Mouse (Mus musculus): Measurements from ENCODE around the gene Ssu2. TPM values are rescaled to one million over a fixed set of nuclear protein-coding genes. Genes with fewer than 3 reads are reported as not detected.

The Ssu2 gene
- polyA plus RNA-seq, 1 experiment from 2014 or later = not detected

DNA sequence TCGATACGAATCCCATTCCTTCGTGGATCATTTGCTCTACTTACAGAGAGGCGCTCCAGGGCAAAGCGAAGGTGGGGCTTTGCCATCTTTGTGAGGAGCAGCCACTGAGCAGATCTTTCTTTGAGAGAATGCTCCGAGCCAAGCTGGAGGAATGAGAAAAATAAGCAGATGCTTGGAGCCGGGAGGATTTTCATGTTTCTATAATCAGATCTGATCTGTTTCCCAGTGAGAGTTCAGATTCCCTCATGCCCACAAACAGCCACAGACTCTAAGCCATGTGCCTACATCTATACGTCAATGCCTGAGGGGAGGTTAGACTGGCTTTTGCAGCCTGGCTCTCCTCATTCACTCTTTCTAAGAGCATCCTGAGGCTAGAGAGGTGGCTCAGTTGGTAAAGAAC is 27.1 kb downstream of the Ssu2 start:
- no peaks in the 10 kb centered on the region for H3K4me1 ChIP-seq (replicated peaks; ENCODE audit: control insufficient read depth, insufficient read depth, low read length)
- 68% methylated on average over 8 of the region's 8 CpGs for WGBS
- no peak overlapping the region for H3K9ac ChIP-seq
- H3K4me2 ChIP-seq (replicated peaks) = no peak overlapping the region
- H3K27ac ChIP-seq = no peak overlapping the region
- no peaks in the 10 kb centered on the region for H3K27me3 ChIP-seq (ENCODE audit: control insufficient read depth, insufficient read depth, low read length)
- no peaks in the 10 kb centered on the region for H3K9me3 ChIP-seq (ENCODE audit: control insufficient read depth, low read length)
- no peak for DNase-seq (ENCODE audit: low spot score)
- no peak overlapping the region for H3K4me3 ChIP-seq (replicated peaks; ENCODE audit: low read length)
- ATAC-seq (ENCODE audit: low FRiP score) = no peak
- no peaks in the 10 kb centered on the region for H3K36me3 ChIP-seq (replicated peaks; ENCODE audit: control insufficient read depth, insufficient read depth)

DNA sequence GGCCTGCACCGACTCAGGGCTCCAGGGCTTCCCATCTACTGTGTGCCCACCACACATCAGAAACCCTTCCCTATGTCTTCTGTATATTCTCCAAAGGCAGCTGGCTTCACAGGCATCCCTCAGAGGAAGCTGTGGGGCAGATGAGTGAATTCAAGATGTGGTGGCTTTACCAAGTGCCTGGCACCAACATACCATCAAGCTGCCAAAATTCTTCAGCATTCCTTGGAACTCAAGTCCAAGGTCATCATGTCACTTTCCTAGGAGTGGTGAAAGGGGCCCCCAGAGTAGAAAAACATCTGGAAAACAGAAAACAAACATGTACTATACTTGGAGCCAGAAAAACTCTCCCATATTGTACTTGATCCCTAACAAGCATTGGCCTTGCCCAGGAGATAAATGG is 28.5 kb downstream of the Ssu2 start:
- Histone ChIP-seq H3K4me1 (replicated peaks; ENCODE audit: control insufficient read depth, insufficient read depth, low read length) (no peaks in the 10 kb centered on the region), H3K27ac (no peak overlapping the region), H3K36me3 (replicated peaks; ENCODE audit: control insufficient read depth, insufficient read depth) (no peaks in the 10 kb centered on the region), H3K4me3 (replicated peaks; ENCODE audit: low read length) (no peak overlapping the region), H3K27me3 (ENCODE audit: control insufficient read depth, insufficient read depth, low read length) (no peaks in the 10 kb centered on the region), H3K9me3 (ENCODE audit: control insufficient read depth, low read length) (no peaks in the 10 kb centered on the region), H3K4me2 (replicated peaks) (no peak overlapping the region), H3K9ac (no peak overlapping the region)
- 92% methylated on average over 1 of the region's 1 CpGs for WGBS
- ATAC-seq (ENCODE audit: low FRiP score) = no peak
- no peak for DNase-seq (ENCODE audit: low spot score)

DNA sequence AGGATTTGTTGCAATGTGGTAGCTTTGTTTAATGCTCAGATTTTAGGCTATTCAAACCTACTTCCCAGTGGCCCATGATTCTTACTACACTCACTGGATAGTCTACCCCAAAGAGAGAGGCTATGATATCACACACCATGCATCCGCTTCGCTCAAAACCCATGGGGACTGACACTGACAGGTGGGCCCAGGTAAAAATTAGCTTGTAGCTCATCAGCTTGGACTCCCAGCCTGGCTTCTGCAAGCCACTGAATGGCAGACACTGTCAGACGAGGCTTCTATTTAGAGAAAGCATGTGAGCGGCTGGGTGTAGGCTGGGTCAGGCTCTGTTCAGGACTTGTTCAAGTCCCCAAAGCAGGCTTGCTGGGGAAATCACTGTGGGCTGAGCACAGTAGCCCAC is 37.4 kb downstream of the Ssu2 start:
- Histone ChIP-seq H3K4me2 (replicated peaks) (no peak overlapping the region), H3K36me3 (replicated peaks; ENCODE audit: control insufficient read depth, insufficient read depth) (no peaks in the 10 kb centered on the region), H3K27ac (no peak overlapping the region), H3K9ac (no peak overlapping the region), H3K27me3 (ENCODE audit: control insufficient read depth, insufficient read depth, low read length) (no peaks in the 10 kb centered on the region), H3K9me3 (ENCODE audit: control insufficient read depth, low read length) (no peaks in the 10 kb centered on the region), H3K4me3 (replicated peaks; ENCODE audit: low read length) (no peak overlapping the region), H3K4me1 (replicated peaks; ENCODE audit: control insufficient read depth, insufficient read depth, low read length) (no peaks in the 10 kb centered on the region)
- whole genome bisulfite sequencing = 91% methylated on average over 4 of the region's 4 CpGs
- ATAC-seq (ENCODE audit: low FRiP score) (no peak), DNase-seq (ENCODE audit: low spot score) (no peak)

DNA sequence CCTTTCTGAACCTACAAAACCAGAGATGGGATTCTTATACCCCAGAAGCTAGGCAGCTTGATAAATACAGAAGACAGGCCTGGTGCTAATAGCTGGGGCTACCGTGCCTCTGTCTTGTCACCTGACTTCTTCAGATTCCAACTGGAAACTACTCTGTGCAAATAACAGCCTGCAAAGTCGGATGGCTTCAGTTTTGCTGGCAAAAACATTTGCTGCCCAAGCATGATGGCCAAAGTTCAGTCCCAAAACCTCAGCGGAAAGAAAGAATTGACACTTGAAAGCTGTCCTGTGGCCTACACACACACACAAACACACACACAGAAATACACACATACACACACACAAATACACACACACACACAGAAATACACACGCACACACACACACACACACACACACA is 48.8 kb downstream of the Ssu2 start:
- no peaks in the 10 kb centered on the region for H3K27me3 ChIP-seq (ENCODE audit: control insufficient read depth, insufficient read depth, low read length)
- no peak for DNase-seq (ENCODE audit: low spot score)
- H3K27ac ChIP-seq = no peak overlapping the region
- H3K9me3 ChIP-seq (ENCODE audit: control insufficient read depth, low read length) = no peaks in the 10 kb centered on the region
- no peak overlapping the region for H3K9ac ChIP-seq
- H3K4me1 ChIP-seq (replicated peaks; ENCODE audit: control insufficient read depth, insufficient read depth, low read length) = no peaks in the 10 kb centered on the region
- no peak for ATAC-seq (ENCODE audit: low FRiP score)
- no peak overlapping the region for H3K4me3 ChIP-seq (replicated peaks; ENCODE audit: low read length)
- no peak overlapping the region for H3K4me2 ChIP-seq (replicated peaks)
- WGBS = 95% methylated on average over 4 of the region's 4 CpGs
- no peaks in the 10 kb centered on the region for H3K36me3 ChIP-seq (replicated peaks; ENCODE audit: control insufficient read depth, insufficient read depth)

DNA sequence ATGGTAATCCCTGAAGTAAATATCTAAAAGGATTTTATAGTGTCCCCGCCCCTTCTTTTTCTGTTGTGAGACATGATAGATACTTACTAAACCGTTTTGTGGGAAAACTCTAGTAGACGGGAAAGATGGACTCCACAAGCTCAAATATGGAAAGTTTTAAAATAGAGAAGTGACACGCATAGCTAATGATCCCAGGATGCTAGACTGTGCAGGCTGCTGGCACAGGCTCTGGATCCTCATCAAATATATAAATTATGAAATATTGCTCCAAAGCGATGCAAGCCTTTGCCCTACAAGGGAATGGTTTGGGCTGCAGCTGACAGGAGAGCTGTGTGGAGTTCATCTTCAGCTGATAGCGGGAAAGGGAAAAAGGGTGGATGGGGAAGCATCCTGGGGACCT is 50.2 kb downstream of the Ssu2 start:
- no peaks in the 10 kb centered on the region for H3K9me3 ChIP-seq (ENCODE audit: control insufficient read depth, low read length)
- H3K4me2 ChIP-seq (replicated peaks) = no peak overlapping the region
- H3K27me3 ChIP-seq (ENCODE audit: control insufficient read depth, insufficient read depth, low read length) = no peaks in the 10 kb centered on the region
- no peaks in the 10 kb centered on the region for H3K36me3 ChIP-seq (replicated peaks; ENCODE audit: control insufficient read depth, insufficient read depth)
- H3K9ac ChIP-seq = no peak overlapping the region
- ATAC-seq (ENCODE audit: low FRiP score) (no peak), DNase-seq (ENCODE audit: low spot score) (no peak)
- H3K27ac ChIP-seq = no peak overlapping the region
- no peak overlapping the region for H3K4me3 ChIP-seq (replicated peaks; ENCODE audit: low read length)
- WGBS = 85% methylated on average over 6 of the region's 6 CpGs
- no peaks in the 10 kb centered on the region for H3K4me1 ChIP-seq (replicated peaks; ENCODE audit: control insufficient read depth, insufficient read depth, low read length)

DNA sequence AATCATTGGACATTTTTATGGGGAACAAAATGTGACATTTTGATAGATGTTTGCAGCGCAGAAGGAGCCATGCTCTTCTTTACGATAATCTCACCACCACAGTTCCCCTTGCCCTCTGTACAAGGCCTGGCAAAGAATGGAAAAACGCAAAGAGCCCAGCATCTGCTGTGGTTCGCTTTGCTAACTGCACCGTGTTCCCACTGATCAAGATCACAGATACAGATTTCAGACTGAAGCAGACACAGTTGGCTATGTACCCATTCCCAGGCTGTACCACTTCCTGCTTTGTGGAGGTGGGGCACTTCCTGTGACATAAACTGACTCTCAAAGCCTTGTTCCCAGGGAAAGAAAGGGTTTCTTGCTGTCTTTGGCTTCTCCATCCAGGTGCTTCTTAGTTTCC is 53.9 kb downstream of the Ssu2 start:
- no peaks in the 10 kb centered on the region for H3K27me3 ChIP-seq (ENCODE audit: control insufficient read depth, insufficient read depth, low read length)
- no peak overlapping the region for H3K9ac ChIP-seq
- DNase-seq (ENCODE audit: low spot score) = no peak
- H3K4me1 ChIP-seq (replicated peaks; ENCODE audit: control insufficient read depth, insufficient read depth, low read length) = no peaks in the 10 kb centered on the region
- 90% methylated on average over 5 of the region's 5 CpGs for WGBS
- H3K9me3 ChIP-seq (ENCODE audit: control insufficient read depth, low read length) = no peaks in the 10 kb centered on the region
- ATAC-seq (ENCODE audit: low FRiP score) = no peak
- no peak overlapping the region for H3K4me2 ChIP-seq (replicated peaks)
- no peak overlapping the region for H3K4me3 ChIP-seq (replicated peaks; ENCODE audit: low read length)
- H3K27ac ChIP-seq = no peak overlapping the region
- no peaks in the 10 kb centered on the region for H3K36me3 ChIP-seq (replicated peaks; ENCODE audit: control insufficient read depth, insufficient read depth)

DNA sequence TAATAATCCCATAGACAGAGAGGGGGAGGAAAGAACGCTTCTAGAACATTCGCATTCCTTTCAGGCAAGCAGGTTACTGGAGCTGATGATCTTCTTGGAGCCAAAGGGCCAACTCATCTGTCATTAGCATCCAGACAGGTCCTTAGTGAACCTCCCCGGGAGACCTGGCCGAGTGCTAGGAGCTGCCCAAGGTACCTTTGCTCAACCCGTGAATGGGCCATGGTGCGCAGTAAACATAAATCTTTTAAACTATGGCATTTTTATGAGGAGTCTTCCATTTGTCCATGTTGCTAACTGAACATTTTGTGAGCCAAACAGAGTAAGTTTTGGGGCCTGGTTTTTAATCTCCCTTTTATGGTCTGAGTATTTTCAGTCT is 56.6 kb downstream of the Ssu2 start:
- WGBS = 67% methylated on average over 6 of the region's 6 CpGs
- no peak overlapping the region for H3K27ac ChIP-seq

DNA sequence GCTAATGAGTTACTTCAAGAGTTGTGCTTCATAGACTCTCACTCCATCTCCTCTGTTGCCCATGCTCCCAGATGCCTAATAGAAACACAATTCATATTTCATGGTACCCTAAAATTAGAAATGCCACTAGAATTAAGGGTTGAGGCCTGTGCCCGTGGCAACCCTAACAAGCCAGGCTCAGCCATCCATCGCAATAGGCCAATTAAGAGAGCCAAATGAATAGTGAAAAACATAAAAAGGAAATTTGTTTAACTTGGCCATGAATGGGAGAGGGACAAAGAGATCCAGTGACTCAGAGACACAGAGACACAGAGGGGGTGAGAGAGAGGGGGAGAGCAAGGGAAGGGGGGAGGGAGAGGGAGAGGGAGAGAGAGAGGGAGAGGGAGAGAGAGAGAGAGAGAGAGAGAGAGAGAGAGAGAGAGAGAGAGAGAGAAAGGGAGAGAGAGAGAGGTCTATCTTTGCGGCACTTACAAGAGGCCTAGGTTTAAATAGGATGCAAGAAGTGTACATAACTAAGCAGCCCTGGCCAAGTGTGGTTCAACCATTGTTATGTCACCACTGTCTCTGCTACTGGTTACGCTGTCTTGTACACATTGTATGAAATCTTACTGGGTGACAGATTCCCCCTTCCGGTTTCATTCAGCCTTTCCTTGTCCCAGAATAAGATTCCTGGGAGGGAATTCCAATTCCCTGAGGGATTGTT is 57.2 kb downstream of the Ssu2 start:
- no peak for DNase-seq (ENCODE audit: low spot score)
- no peak overlapping the region for H3K27ac ChIP-seq
- H3K27me3 ChIP-seq (ENCODE audit: control insufficient read depth, insufficient read depth, low read length) = no peaks in the 10 kb centered on the region
- no peaks in the 10 kb centered on the region for H3K4me1 ChIP-seq (replicated peaks; ENCODE audit: control insufficient read depth, insufficient read depth, low read length)
- WGBS = 70% methylated on average over 5 of the region's 5 CpGs
- H3K9ac ChIP-seq = no peak overlapping the region
- no peak for ATAC-seq (ENCODE audit: low FRiP score)
- H3K36me3 ChIP-seq (replicated peaks; ENCODE audit: control insufficient read depth, insufficient read depth) = no peaks in the 10 kb centered on the region
- H3K4me3 ChIP-seq (replicated peaks; ENCODE audit: low read length) = no peak overlapping the region
- H3K4me2 ChIP-seq (replicated peaks) = no peak overlapping the region
- no peaks in the 10 kb centered on the region for H3K9me3 ChIP-seq (ENCODE audit: control insufficient read depth, low read length)

More for the DNA sequence above, 56.6 kb downstream of the Ssu2 start:
- H3K4me2 ChIP-seq (replicated peaks) = no peak overlapping the region
- no peaks in the 10 kb centered on the region for H3K9me3 ChIP-seq (ENCODE audit: control insufficient read depth, low read length)
- H3K27me3 ChIP-seq (ENCODE audit: control insufficient read depth, insufficient read depth, low read length) = no peaks in the 10 kb centered on the region
- DNase-seq (ENCODE audit: low spot score) (no peak), ATAC-seq (ENCODE audit: low FRiP score) (no peak)
- no peaks in the 10 kb centered on the region for H3K36me3 ChIP-seq (replicated peaks; ENCODE audit: control insufficient read depth, insufficient read depth)
- no peaks in the 10 kb centered on the region for H3K4me1 ChIP-seq (replicated peaks; ENCODE audit: control insufficient read depth, insufficient read depth, low read length)
- H3K9ac ChIP-seq = no peak overlapping the region
- H3K4me3 ChIP-seq (replicated peaks; ENCODE audit: low read length) = no peak overlapping the region

DNA sequence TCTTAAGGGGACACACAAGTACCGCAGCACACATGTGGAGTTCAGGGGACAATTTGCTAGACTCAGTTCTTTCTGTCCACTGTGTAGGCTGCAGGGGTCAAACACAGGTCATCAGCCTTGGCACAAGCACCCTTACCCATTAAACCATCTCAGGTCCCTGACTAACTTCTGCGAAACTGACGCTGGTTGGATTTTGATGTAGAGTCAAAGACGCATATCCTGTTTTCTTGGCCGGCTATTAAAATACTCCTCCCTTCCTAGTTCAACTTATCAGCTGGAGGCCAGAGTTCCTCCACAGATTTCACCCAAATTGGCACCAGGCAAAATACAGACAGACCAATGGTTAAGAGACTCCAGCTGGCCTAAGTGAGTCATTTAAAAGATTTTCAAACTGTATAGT is 60.0 kb downstream of the Ssu2 start:
- Histone ChIP-seq H3K9me3 (ENCODE audit: control insufficient read depth, low read length) (no peaks in the 10 kb centered on the region), H3K9ac (no peak overlapping the region), H3K4me3 (replicated peaks; ENCODE audit: low read length) (no peak overlapping the region), H3K36me3 (replicated peaks; ENCODE audit: control insufficient read depth, insufficient read depth) (no peaks in the 10 kb centered on the region), H3K27me3 (ENCODE audit: control insufficient read depth, insufficient read depth, low read length) (no peaks in the 10 kb centered on the region), H3K4me2 (replicated peaks) (no peak overlapping the region), H3K4me1 (replicated peaks; ENCODE audit: control insufficient read depth, insufficient read depth, low read length) (no peaks in the 10 kb centered on the region), H3K27ac (no peak overlapping the region)
- DNase-seq (ENCODE audit: low spot score) (no peak), ATAC-seq (ENCODE audit: low FRiP score) (no peak)
- 86% methylated on average over 5 of the region's 5 CpGs for WGBS

DNA sequence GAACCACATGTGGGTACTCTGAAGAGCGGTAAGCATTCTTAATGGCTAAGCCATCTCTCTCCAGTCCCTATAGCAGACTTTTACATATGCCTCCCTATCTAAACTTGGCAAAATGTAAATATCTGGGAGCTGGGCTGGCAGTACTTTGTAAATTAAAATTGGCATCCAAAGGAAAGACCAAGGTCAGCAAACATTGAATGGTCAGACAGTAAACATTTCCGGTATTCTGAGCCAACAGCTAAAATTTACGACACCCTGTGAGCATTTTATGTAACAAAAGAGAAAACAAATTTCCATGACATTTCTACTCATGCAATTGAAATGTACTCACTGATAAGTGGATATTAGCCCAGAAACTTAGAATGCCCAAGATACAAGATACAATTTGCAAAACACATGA is 62.6 kb downstream of the Ssu2 start:
- Histone ChIP-seq H3K4me1 (replicated peaks; ENCODE audit: control insufficient read depth, insufficient read depth, low read length) (no peaks in the 10 kb centered on the region), H3K27me3 (ENCODE audit: control insufficient read depth, insufficient read depth, low read length) (no peaks in the 10 kb centered on the region), H3K4me3 (replicated peaks; ENCODE audit: low read length) (no peak overlapping the region), H3K9me3 (ENCODE audit: control insufficient read depth, low read length) (no peaks in the 10 kb centered on the region), H3K4me2 (replicated peaks) (no peak overlapping the region), H3K36me3 (replicated peaks; ENCODE audit: control insufficient read depth, insufficient read depth) (no peaks in the 10 kb centered on the region), H3K9ac (no peak overlapping the region), H3K27ac (no peak overlapping the region)
- WGBS = 94% methylated on average over 3 of the region's 3 CpGs
- ATAC-seq (ENCODE audit: low FRiP score) (no peak), DNase-seq (ENCODE audit: low spot score) (no peak)
